Mouse (Mus musculus) kidney, postnatal 36 days (tissue): ENCODE measurements around the gene Ostn.
"Not testable (repeated sequence)": the region's sequence is repeated elsewhere in the genome, so short reads cannot be mapped to it uniquely, and the experiment has no call there.

ENCODE experiments used
- DNase-seq, 2 experiments: peaks; one replicate each; pipeline ENCODE4 v3.0.0; 2021 to 2022; ENCODE audit warnings: mixed read lengths in 2 of 2

Gene Ostn

GRCm38 (mm10) chr16:27307189-27307588, at the start of gene Ostn:
Ostn (plus strand) TSS chr16:27307489.
- not testable (repeated sequence) for DNase-seq

- no peak for DNase-seq
Observed at GRCm38 (mm10) chr16:27268748-27269147, 38.5 kb upstream of the Ostn start.

GRCm38 (mm10) chr16:27287410-27287809, 19.9 kb upstream of the Ostn start:
- DNase-seq, result no peak

- no peak for DNase-seq
Observed at GRCm38 (mm10) chr16:27296508-27296907, 10.8 kb upstream of the Ostn start.

GRCm38 (mm10) chr16:27296929-27297328, 10.4 kb upstream of the Ostn start:
- no peak for DNase-seq

GRCm38 (mm10) chr16:27319099-27319498, 11.8 kb downstream of the Ostn start:
- no peak for DNase-seq

GRCm38 (mm10) chr16:27322047-27322446, 14.8 kb downstream of the Ostn start:
- DNase-seq, result no peak

GRCm38 (mm10) chr16:27326463-27326862, 19.2 kb downstream of the Ostn start:
- DNase-seq, result no peak

GRCm38 (mm10) chr16:27347521-27347920, 40.2 kb downstream of the Ostn start:
- DNase-seq, result peak; percentile 44 to 53

GRCm38 (mm10) chr16:27348359-27348758, 41.1 kb downstream of the Ostn start:
- no peak for DNase-seq

- DNase-seq, result no peak
Observed at GRCm38 (mm10) chr16:27349235-27349634, 41.9 kb downstream of the Ostn start.

- DNase-seq, result no peak
Observed at GRCm38 (mm10) chr16:27349878-27350532, 42.7 kb downstream of the Ostn start.

- DNase-seq, result no peak
Observed at GRCm38 (mm10) chr16:27354464-27354863, 47.2 kb downstream of the Ostn start.

- DNase-seq, result no peak
Observed at GRCm38 (mm10) chr16:27360059-27360458, 52.8 kb downstream of the Ostn start.

GRCm38 (mm10) chr16:27370191-27370590, 62.9 kb downstream of the Ostn start, which contains the start of gene Uts2b:
Uts2b (minus strand) TSS chr16:27370239.
- no peak for DNase-seq

GRCm38 (mm10) chr16:27370700-27371099, 63.4 kb downstream of the Ostn start:
- DNase-seq, result no peak

GRCm38 (mm10) chr16:27374139-27374538, 66.8 kb downstream of the Ostn start:
- no peak for DNase-seq

- DNase-seq, result peak; percentile 34 to 83
Observed at GRCm38 (mm10) chr16:27375318-27375717, 68.0 kb downstream of the Ostn start.

GRCm38 (mm10) chr16:27376556-27376955, 69.3 kb downstream of the Ostn start:
- DNase-seq, result no peak

- DNase-seq, result no peak
Observed at GRCm38 (mm10) chr16:27382217-27382616, 74.9 kb downstream of the Ostn start.

- no peak for DNase-seq
Observed at GRCm38 (mm10) chr16:27384893-27385603, 77.8 kb downstream of the Ostn start.

- no peak for DNase-seq
Observed at GRCm38 (mm10) chr16:27385649-27386048, 78.4 kb downstream of the Ostn start.

- DNase-seq, result no peak
Observed at GRCm38 (mm10) chr16:27386850-27387407, 79.6 kb downstream of the Ostn start.
